ENCODE assay signal across 8 mouse cellular contexts in genomic region chr7:16874190-16874589, GRCm38 (mm10). TPM values are rescaled to one million over a fixed set of nuclear protein-coding genes. Genes with fewer than 3 reads are reported as not detected.
DNase-seq lines count a peak whose midpoint lies in the region; ATAC-seq lines count a peak whose summit lies in the region.

No protein-coding gene starts in this region.

- peak; percentile 17; the same call in 1 of the 2 replicates for ATAC-seq in frontal cortex, adult (ENCODE audit: low TSS enrichment)

- peak; percentile 55 for DNase-seq in MEL-GATA-1-ER (ENCODE audit: extremely low read depth, low read depth)
- DNase-seq in cerebellum, adult 9-10 months, result peak; percentile 86
- DNase-seq in hindbrain, embryonic 10.5 days (ENCODE audit: low spot score), result peak; percentile 83
- peak; percentile 79 to 85 for DNase-seq in layer of hippocampus, postnatal 10 days (ENCODE audit: low spot score in 2 of 2)
- peak; percentile 89 for DNase-seq in lung, postnatal 10 days
- DNase-seq in ovary, postnatal 14 days (ENCODE audit: low spot score), result peak; percentile 66
- DNase-seq in thymus, postnatal 36 days, result peak; percentile 75 to 80

- peaks cover 50% of the 10 kb centered on the region for H3K4me1 ChIP-seq in hindbrain, embryonic 10.5 days (replicated peaks)

- peaks cover 28% of the 10 kb centered on the region for H3K36me3 ChIP-seq in hindbrain, embryonic 10.5 days

- H3K27me3 ChIP-seq in hindbrain, embryonic 10.5 days (ENCODE audit: insufficient read depth, poor library complexity, severe bottlenecking), result no peaks in the 10 kb centered on the region

- H3K4me3 ChIP-seq in hindbrain, embryonic 10.5 days, result peak overlapping the region; percentile 82

- peak overlapping the region; percentile 93 for H3K27ac ChIP-seq in hindbrain, embryonic 10.5 days

- H3K9me3 ChIP-seq in hindbrain, embryonic 10.5 days, result no peaks in the 10 kb centered on the region

- WGBS in hindbrain, embryonic 10.5 days, result 5% methylated on average over 17 of the region's 17 CpGs

RNA-seq across cellular contexts. Expression of gene Dact3, which starts 0.9 kb away (rescaled TPM):
- 3.2 and 4.9 TPM in 2 replicates for polyA plus RNA-seq in hindbrain, embryonic 10.5 days (2016; fragmentation: Nextera tagmentation; extraction: Ambion mirVana)
- 10 to 100 TPM; 95.0 to 96.3 TPM for total RNA-seq in layer of hippocampus, postnatal 10 days (2021)

RNA-seq across cellular contexts. Expression of gene Gng8, which starts 17.4 kb away (rescaled TPM):
- polyA plus RNA-seq in hindbrain, embryonic 10.5 days (2016; fragmentation: Nextera tagmentation; extraction: Ambion mirVana), result 7.1 and 9.0 TPM in 2 replicates
- 1 to 10 TPM in 1 of 2 experiments, under 1 TPM in 1; 0.94 to 1.3 TPM for total RNA-seq in layer of hippocampus, postnatal 10 days (2021)

RNA-seq across cellular contexts. Expression of gene Prkd2, which starts 31.5 kb away (rescaled TPM):
- polyA plus RNA-seq in hindbrain, embryonic 10.5 days (2016; fragmentation: Nextera tagmentation; extraction: Ambion mirVana), result 11.2 and 12.6 TPM in 2 replicates
- 1 to 10 TPM; 7.5 to 9.9 TPM for total RNA-seq in layer of hippocampus, postnatal 10 days (2021)

RNA-seq across cellular contexts. Expression of gene Ptgir, which starts 32.1 kb away (rescaled TPM):
- polyA plus RNA-seq in hindbrain, embryonic 10.5 days (2016; fragmentation: Nextera tagmentation; extraction: Ambion mirVana), result 0.77 and 1.5 TPM in 2 replicates
- total RNA-seq in layer of hippocampus, postnatal 10 days (2021), result not detected

RNA-seq across cellular contexts. Expression of gene Calm3, which starts 49.7 kb away (rescaled TPM):
- 170 and 245 TPM in 2 replicates for polyA plus RNA-seq in hindbrain, embryonic 10.5 days (2016; fragmentation: Nextera tagmentation; extraction: Ambion mirVana)
- total RNA-seq in layer of hippocampus, postnatal 10 days (2021), result 1,000 to 10,000 TPM; 2,090 to 2,190 TPM

Comparison
In these comparisons a context has a peak if more than half of its experiments do, and no peak if none do; other contexts are left out.
1. Peak in every context shown above with its lines: DNase-seq, ATAC-seq, H3K4me3 ChIP-seq and H3K27ac ChIP-seq.